Mouse (Mus musculus) lung, postnatal 0 days (tissue): Measurements from ENCODE around the gene Tmem251. TPM values are rescaled to one million over a fixed set of nuclear protein-coding genes. Genes with fewer than 3 reads are reported as not detected.

Experiments
- ATAC-seq: fragments of 200-750 bp; cut with Nextera tagmentation; 2 replicates; pipeline ENCODE4 v1.8.0; 2017; ENCODE audit warnings: moderate library complexity
- DNase-seq: peaks from one replicate; pipeline ENCODE4 v3.0.0-alpha.2; 2016; ENCODE audit warnings: low spot score
- H3K27ac ChIP-seq: fragments of 300-500 bp; sonication (generic); 2 replicates; pipeline ENCODE4 v1.5.1; 2014; ENCODE audit warnings: antibody characterized with exemption, mild to moderate bottlenecking, low read length, mixed read lengths
- H3K27me3 ChIP-seq: fragments of 300-500 bp; sonication (generic); replicated peaks from 2 replicates; pipeline ENCODE4 v1.6.1; 2014; ENCODE audit warnings: low read length, mixed read lengths; ENCODE audit not compliant: insufficient read depth
- H3K36me3 ChIP-seq: fragments of 300-500 bp; sonication (generic); 2 replicates; pipeline ENCODE4 v1.6.1; 2014; ENCODE audit warnings: low read length, mixed read lengths; ENCODE audit not compliant: insufficient read depth
- H3K4me1 ChIP-seq: fragments of 300-500 bp; sonication (generic); 2 replicates; pipeline ENCODE4 v1.6.1; 2014; ENCODE audit warnings: antibody characterized with exemption, low read depth, low read length, mixed read lengths; ENCODE audit not compliant: insufficient read depth
- H3K4me2 ChIP-seq: fragments of 300-500 bp; sonication (generic); replicated peaks from 2 replicates; pipeline ENCODE4 v1.6.1; 2014; ENCODE audit warnings: low read depth, mild to moderate bottlenecking, low read length, moderate library complexity, mixed read lengths
- H3K4me3 ChIP-seq: fragments of 300-500 bp; sonication (generic); 2 replicates; pipeline ENCODE4 v1.5.1; 2014; ENCODE audit warnings: low read depth, low read length
- H3K9ac ChIP-seq: fragments of 300-500 bp; sonication (generic); replicated peaks from 2 replicates; pipeline ENCODE4 v1.6.1; 2014; ENCODE audit warnings: low read depth, mild to moderate bottlenecking
- H3K9me3 ChIP-seq: fragments of 300-500 bp; sonication (generic); 2 replicates; pipeline ENCODE4 v1.6.1; 2016; ENCODE audit warnings: low read length, mixed read lengths
- CTCF ChIP-seq: IDR thresholded peaks from 2 replicates; pipeline ENCODE4 v1.5.1; 2016; ENCODE audit warnings: antibody characterized with exemption, mild to moderate bottlenecking
- EP300 ChIP-seq: IDR thresholded peaks from 2 replicates; pipeline ENCODE4 v1.6.1; 2016; ENCODE audit warnings: antibody characterized with exemption, mild to moderate bottlenecking, control low read depth
- WGBS: fragments of 180-500 bp; shearing (Covaris S2); extraction: QIAGEN DNeasy Blood & Tissue Kit; methylation state at CpG from one replicate; pipeline ENCODE4 v1.1.7; 2014; 5-methylcytosine and 5-hydroxymethylcytosine counted together
- polyA plus RNA-seq: library from polyadenylated mRNA; unstranded; fragments of >200 nt; fragmentation: Nextera tagmentation; extraction: Ambion mirVana; gene quantifications from 2 replicates; pipeline ENCODE4 v1.2.1, GENCODE M21; 2015

Tmem251 gene
- polyA plus RNA-seq, 1 experiment from 2014 or later = 12.5 TPM

- Histone ChIP-seq H3K4me2 (peak overlapping the region; percentile 17; the same call in 1 of the 2 replicates), H3K27ac (no peak overlapping the region; the same call in 1 of the 2 replicates), H3K4me1 (no peaks in the 10 kb centered on the region; the same call in 1 of the 2 replicates), H3K9me3 (no peaks in the 10 kb centered on the region), H3K27me3 (no peaks in the 10 kb centered on the region), H3K9ac (no peak overlapping the region), H3K36me3 (no peaks in the 10 kb centered on the region), H3K4me3 (no peak overlapping the region)
- peak; percentile 95 for ATAC-seq
- 35% methylated on average over 26 of the region's 26 CpGs for WGBS
- TF ChIP-seq EP300 (no peak), CTCF (no peak)
- peak; percentile 83 for DNase-seq
Measured at GRCm38 (mm10) chr12:102729855-102730797, 13.4 kb upstream of the Tmem251 start.

GRCm38 (mm10) chr12:102730798-102731619 lies 12.6 kb upstream of the Tmem251 start:
- no peaks in the 10 kb centered on the region for H3K36me3 ChIP-seq
- DNase-seq (peak; percentile 10), ATAC-seq (0 out of 2 replicates have a peak, but pooled peaks have one; percentile 1)
- no peaks in the 10 kb centered on the region for H3K27me3 ChIP-seq
- peak overlapping the region; percentile 17; the same call in 1 of the 2 replicates for H3K4me2 ChIP-seq
- WGBS = 34% methylated on average over 16 of the region's 16 CpGs
- H3K27ac ChIP-seq = no peak overlapping the region
- TF ChIP-seq CTCF (no peak), EP300 (no peak)
- H3K9ac ChIP-seq = no peak overlapping the region
- no peak overlapping the region for H3K4me3 ChIP-seq
- no peaks in the 10 kb centered on the region for H3K9me3 ChIP-seq
- H3K4me1 ChIP-seq = no peaks in the 10 kb centered on the region; the same call in 1 of the 2 replicates

- H3K4me3 ChIP-seq = no peak overlapping the region
- no peak for TF ChIP-seq EP300
- TF ChIP-seq CTCF = peak; percentile 79
- no peaks in the 10 kb centered on the region; the same call in 1 of the 2 replicates for H3K4me1 ChIP-seq
- no peak overlapping the region for H3K27ac ChIP-seq
- ATAC-seq (no peak), DNase-seq (peak; percentile 53)
- no peaks in the 10 kb centered on the region for H3K27me3 ChIP-seq
- no peak overlapping the region for H3K4me2 ChIP-seq
- no peaks in the 10 kb centered on the region for H3K36me3 ChIP-seq
- H3K9ac ChIP-seq = no peak overlapping the region
- 5% methylated on average over 4 of the region's 5 CpGs for WGBS
- H3K9me3 ChIP-seq = no peaks in the 10 kb centered on the region
Measured at GRCm38 (mm10) chr12:102733381-102733780, 10.2 kb upstream of the Tmem251 start.

- Histone ChIP-seq H3K9me3 (no peaks in the 10 kb centered on the region), H3K27me3 (no peaks in the 10 kb centered on the region), H3K36me3 (no peaks in the 10 kb centered on the region), H3K27ac (no peak overlapping the region), H3K9ac (no peak overlapping the region), H3K4me1 (no peaks in the 10 kb centered on the region), H3K4me3 (no peak overlapping the region), H3K4me2 (no peak overlapping the region)
- ATAC-seq (no peak), DNase-seq (no peak)
- WGBS = 68% methylated on average over 5 of the region's 5 CpGs
- TF ChIP-seq CTCF (no peak), EP300 (no peak)
Measured at GRCm38 (mm10) chr12:102739096-102739495, 4.5 kb upstream of the Tmem251 start.

- peak; percentile 42 for DNase-seq
- Histone ChIP-seq H3K9me3 (no peaks in the 10 kb centered on the region), H3K4me2 (no peak overlapping the region), H3K4me1 (peaks cover 5% of the 10 kb centered on the region; the same call in 1 of the 2 replicates), H3K4me3 (no peak overlapping the region), H3K27ac (no peak overlapping the region), H3K27me3 (no peaks in the 10 kb centered on the region), H3K9ac (no peak overlapping the region), H3K36me3 (no peaks in the 10 kb centered on the region)
- ATAC-seq = no peak
- 59% methylated on average over 3 of the region's 3 CpGs for WGBS
- TF ChIP-seq CTCF (peak; percentile 69), EP300 (no peak)
Measured at GRCm38 (mm10) chr12:102740285-102740684, 3.3 kb upstream of the Tmem251 start.

GRCm38 (mm10) chr12:102742056-102742455 lies 1.5 kb upstream of the Tmem251 start:
- WGBS = 69% methylated on average over 7 of the region's 7 CpGs
- Histone ChIP-seq H3K9ac (no peak overlapping the region), H3K4me1 (peaks cover 5% of the 10 kb centered on the region; the same call in 1 of the 2 replicates), H3K27ac (no peak overlapping the region), H3K27me3 (no peaks in the 10 kb centered on the region), H3K9me3 (no peaks in the 10 kb centered on the region), H3K36me3 (no peaks in the 10 kb centered on the region), H3K4me2 (no peak overlapping the region), H3K4me3 (no peak overlapping the region)
- TF ChIP-seq CTCF (no peak), EP300 (no peak)
- ATAC-seq = no peak
- no peak for DNase-seq
